Mouse (Mus musculus) limb, embryonic 14.5 days (tissue): ENCODE measurements at regions not wholly inside any gene's neighbourhood (a gene's known extent, or its start where the extent isn't known, plus 50 kb on each side); places are given as distances from the start of the nearest gene placed in this dataset.

Experiments
- ATAC-seq: fragments of 200-750 bp; cut with Nextera tagmentation; 2 replicates; pipeline ENCODE4 v1.8.0; 2017; ENCODE audit warnings: low read depth, moderate number of reproducible peaks, moderate TSS enrichment; ENCODE audit not compliant: low FRiP score
- DNase-seq: peaks from one replicate; pipeline ENCODE4 v3.0.0-alpha.2; 2015; ENCODE audit warnings: low spot score
- H3K27ac ChIP-seq: fragments of 300-500 bp; sonication (generic); replicated peaks from 2 replicates; pipeline ENCODE4 v1.5.1; 2014; ENCODE audit warnings: low read depth, mild to moderate bottlenecking, low read length, moderate library complexity, mixed read lengths
- H3K27me3 ChIP-seq: fragments of 300-500 bp; sonication (generic); 2 replicates; pipeline ENCODE4 v1.6.1; 2014; ENCODE audit warnings: low read length, mixed read lengths; ENCODE audit not compliant: control insufficient read depth, insufficient read depth
- H3K36me3 ChIP-seq: fragments of 300-500 bp; sonication (generic); 2 replicates; pipeline ENCODE4 v1.6.1; 2014; ENCODE audit warnings: mild to moderate bottlenecking, low read length, moderate library complexity, mixed read lengths; ENCODE audit not compliant: control insufficient read depth, insufficient read depth
- H3K4me1 ChIP-seq: fragments of 300-500 bp; sonication (generic); 2 replicates; pipeline ENCODE4 v1.6.1; 2014; ENCODE audit warnings: antibody characterized with exemption, low read length, mixed read lengths; ENCODE audit not compliant: control insufficient read depth, insufficient read depth
- H3K4me2 ChIP-seq: fragments of 300-500 bp; sonication (generic); replicated peaks from 2 replicates; pipeline ENCODE4 v1.6.1; 2014; ENCODE audit warnings: low read depth, mild to moderate bottlenecking, low read length, moderate library complexity; ENCODE audit not compliant: severe bottlenecking
- H3K4me3 ChIP-seq: fragments of 300-500 bp; sonication (generic); replicated peaks from 2 replicates; pipeline ENCODE4 v1.5.1; 2014; ENCODE audit warnings: low read length
- H3K9ac ChIP-seq: fragments of 300-500 bp; sonication (generic); 2 replicates; pipeline ENCODE4 v1.6.1; 2014; ENCODE audit warnings: mild to moderate bottlenecking, low read depth, low read length, moderate library complexity; ENCODE audit not compliant: severe bottlenecking
- H3K9me3 ChIP-seq: fragments of 300-500 bp; sonication (generic); 2 replicates; pipeline ENCODE4 v1.6.1; 2016; ENCODE audit warnings: low read length; ENCODE audit not compliant: control insufficient read depth
- POLR2A ChIP-seq: fragments of 200-500 bp; IDR thresholded peaks from 2 replicates; pipeline ENCODE4 v1.8.0; 2012; ENCODE audit warnings: inconsistent platforms, mild to moderate bottlenecking, moderate library complexity, borderline replicate concordance; ENCODE audit not compliant: insufficient read depth, insufficient read length; ENCODE audit errors: extremely low read depth
- WGBS: fragments of 180-500 bp; shearing (Covaris S2); extraction: QIAGEN DNeasy Blood & Tissue Kit; methylation state at CpG from one replicate; pipeline ENCODE4 v1.1.7; 2014; 5-methylcytosine and 5-hydroxymethylcytosine counted together

DNA sequence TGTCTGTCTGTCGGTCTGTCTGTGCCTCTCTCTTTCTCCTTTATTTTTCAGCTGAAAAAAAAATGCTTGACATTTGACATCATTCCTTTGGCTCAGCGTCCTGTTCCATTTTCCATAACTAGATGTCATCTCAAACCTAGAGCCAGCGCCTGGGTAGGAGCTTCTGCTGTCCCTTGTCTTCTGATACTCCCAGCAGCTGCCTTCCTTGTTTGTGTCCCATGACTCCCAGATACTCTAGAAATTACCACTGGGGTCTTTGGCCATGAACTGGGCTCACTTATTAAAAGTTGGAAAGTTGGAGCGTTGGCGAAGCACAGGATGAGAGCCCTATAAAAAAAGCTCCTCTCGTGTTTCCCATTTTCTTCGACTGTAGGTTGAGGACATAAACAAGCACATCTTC lies 260.4 kb downstream of the Foxo1 start:
- no peak overlapping the region for H3K27ac ChIP-seq
- no peak overlapping the region for H3K9ac ChIP-seq
- WGBS, result 87% methylated on average over 7 of the region's 7 CpGs
- no peaks in the 10 kb centered on the region for H3K9me3 ChIP-seq
- H3K4me3 ChIP-seq, result no peak overlapping the region
- peaks cover 3% of the 10 kb centered on the region; the same call in 1 of the 2 replicates for H3K4me1 ChIP-seq
- H3K4me2 ChIP-seq, result no peak overlapping the region
- H3K27me3 ChIP-seq, result no peaks in the 10 kb centered on the region
- no peaks in the 10 kb centered on the region for H3K36me3 ChIP-seq
- no peak for TF ChIP-seq POLR2A
- ATAC-seq (no peak), DNase-seq (no peak)

DNA sequence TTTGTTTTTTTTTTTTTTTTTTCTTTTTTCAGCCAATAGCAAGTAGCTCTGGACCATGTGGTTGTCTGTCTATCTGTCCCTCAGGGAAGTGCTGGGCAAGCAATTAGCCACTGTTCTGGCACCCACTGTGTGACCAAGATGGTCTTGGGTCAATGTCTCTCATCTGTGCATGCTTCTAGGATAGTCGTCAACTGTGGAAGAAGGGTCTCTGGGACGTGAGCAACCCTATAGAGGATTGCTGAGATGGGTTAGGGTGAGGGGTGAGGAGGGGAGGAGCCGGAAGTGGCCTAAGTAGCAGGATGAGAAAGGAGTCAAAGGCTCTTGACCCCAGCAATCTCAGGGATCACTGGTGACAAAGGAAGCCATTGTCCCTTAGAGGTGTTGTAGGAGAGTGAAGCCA lies 259.6 kb downstream of the Foxo1 start:
- no peak overlapping the region for H3K9ac ChIP-seq
- peaks cover 3% of the 10 kb centered on the region; the same call in 1 of the 2 replicates for H3K4me1 ChIP-seq
- H3K27me3 ChIP-seq, result no peaks in the 10 kb centered on the region
- no peak for ATAC-seq
- DNase-seq, result no peak
- no peak overlapping the region for H3K4me2 ChIP-seq
- no peak for TF ChIP-seq POLR2A
- no peaks in the 10 kb centered on the region for H3K9me3 ChIP-seq
- 84% methylated on average over 3 of the region's 3 CpGs for WGBS
- no peak overlapping the region for H3K4me3 ChIP-seq
- H3K36me3 ChIP-seq, result no peaks in the 10 kb centered on the region
- H3K27ac ChIP-seq, result no peak overlapping the region

DNA sequence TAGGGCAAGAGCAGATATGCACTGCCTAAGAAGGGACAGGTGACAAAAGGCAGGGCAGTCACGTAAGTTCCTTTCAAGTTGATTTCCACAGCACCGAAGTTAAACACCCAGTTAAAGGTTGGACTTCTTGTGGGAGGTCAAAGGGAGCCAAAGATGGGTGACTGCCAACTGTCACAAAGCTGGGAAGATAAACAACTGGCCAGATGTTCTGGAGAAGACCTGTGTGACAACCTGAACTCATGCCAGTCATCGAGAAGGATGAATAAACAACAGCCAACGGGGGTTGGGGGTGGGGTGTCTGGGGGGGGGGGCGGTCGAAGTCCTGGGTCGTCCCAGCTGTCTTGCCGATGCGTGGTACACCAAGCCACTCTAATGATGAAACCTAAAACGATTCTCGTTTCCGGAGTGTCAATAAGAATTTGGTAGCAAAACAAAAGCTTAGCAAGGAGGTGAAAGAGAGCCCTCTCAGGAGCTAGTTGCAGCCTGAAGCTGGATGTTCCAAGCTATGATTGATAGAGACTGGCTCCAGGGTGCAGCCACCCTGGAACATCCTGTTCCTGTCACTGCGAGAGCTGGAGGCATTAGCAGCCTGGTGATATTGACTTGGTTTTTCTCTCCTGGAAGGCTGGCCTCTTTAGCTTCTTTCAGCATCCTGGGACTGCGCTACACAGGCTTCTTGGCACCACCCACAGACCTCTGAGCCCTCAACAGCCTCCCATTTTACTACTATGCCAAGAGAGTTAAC lies 259.0 kb downstream of the Foxo1 start:
- no peaks in the 10 kb centered on the region for H3K4me1 ChIP-seq
- no peaks in the 10 kb centered on the region for H3K27me3 ChIP-seq
- H3K36me3 ChIP-seq, result no peaks in the 10 kb centered on the region
- DNase-seq, result no peak
- H3K4me2 ChIP-seq, result no peak overlapping the region
- no peaks in the 10 kb centered on the region for H3K9me3 ChIP-seq
- H3K4me3 ChIP-seq, result no peak overlapping the region
- H3K9ac ChIP-seq, result no peak overlapping the region
- 73% methylated on average over 14 of the region's 14 CpGs for WGBS
- TF ChIP-seq POLR2A, result no peak
- ATAC-seq, result no peak
- no peak overlapping the region for H3K27ac ChIP-seq

DNA sequence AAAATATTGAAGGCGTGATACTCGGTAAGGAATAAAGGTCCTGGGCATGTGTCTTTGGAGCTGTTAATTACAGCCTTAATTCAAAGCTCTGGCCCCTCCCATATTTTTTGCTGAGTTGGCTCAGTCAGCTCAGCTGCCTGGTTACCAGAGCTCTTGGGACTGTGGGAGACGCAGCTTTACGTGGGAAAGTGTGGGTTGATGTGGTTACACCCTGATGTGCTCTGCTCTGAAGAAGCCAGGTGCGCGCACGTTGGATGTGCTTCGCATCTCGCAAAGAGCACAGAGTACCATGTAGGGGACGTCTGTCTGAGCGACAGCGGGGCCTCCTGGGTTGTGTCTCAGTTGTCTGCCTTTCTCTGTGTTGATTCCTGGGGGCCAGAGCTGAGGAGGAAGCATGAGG lies 254.8 kb downstream of the Foxo1 start:
- H3K36me3 ChIP-seq, result no peaks in the 10 kb centered on the region
- no peak overlapping the region for H3K9ac ChIP-seq
- H3K4me1 ChIP-seq, result no peaks in the 10 kb centered on the region
- no peak overlapping the region for H3K27ac ChIP-seq
- H3K27me3 ChIP-seq, result no peaks in the 10 kb centered on the region
- H3K4me3 ChIP-seq, result no peak overlapping the region
- TF ChIP-seq POLR2A, result no peak
- DNase-seq (no peak), ATAC-seq (no peak)
- no peaks in the 10 kb centered on the region for H3K9me3 ChIP-seq
- H3K4me2 ChIP-seq, result no peak overlapping the region
- 72% methylated on average over 12 of the region's 12 CpGs for WGBS

DNA sequence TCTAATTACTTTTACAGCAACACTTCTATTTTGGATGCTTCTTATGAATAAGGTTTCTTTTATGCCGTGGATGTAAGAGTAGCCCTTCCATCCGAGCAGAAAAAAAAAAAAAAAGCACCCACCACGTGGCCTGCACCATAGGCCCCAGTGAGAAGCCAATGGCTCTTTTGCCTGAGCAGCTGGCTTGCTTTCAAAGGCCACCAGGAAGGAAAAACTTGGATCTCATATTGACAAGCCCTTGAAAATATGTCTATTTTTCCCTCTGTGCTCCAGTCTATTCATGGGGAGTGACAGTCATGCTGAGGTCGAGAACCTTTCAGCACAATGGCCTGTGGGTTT lies 252.4 kb downstream of the Foxo1 start:
- WGBS, result 29% methylated on average over 4 of the region's 4 CpGs
- no peaks in the 10 kb centered on the region for H3K9me3 ChIP-seq
- H3K36me3 ChIP-seq, result no peaks in the 10 kb centered on the region
- no peaks in the 10 kb centered on the region for H3K4me1 ChIP-seq
- ATAC-seq (peak; percentile 23; the same call in 1 of the 2 replicates), DNase-seq (no peak)
- H3K9ac ChIP-seq, result no peak overlapping the region
- H3K27me3 ChIP-seq, result no peaks in the 10 kb centered on the region
- no peak overlapping the region for H3K4me3 ChIP-seq
- TF ChIP-seq POLR2A, result no peak
- no peak overlapping the region for H3K27ac ChIP-seq
- no peak overlapping the region for H3K4me2 ChIP-seq
